In genomic region chr5:128877425-128878035, GRCm38 (mm10) we compare ENCODE assay signal across 9 mouse cellular contexts.
A peak's percentile ranks its signal among the peaks of the same experiment; 100 is the strongest.
DNase-seq lines count a peak whose midpoint lies in the region; ATAC-seq and TF ChIP-seq lines count a peak whose summit lies in the region.
"Had no signal": no experiment of that assay in that cellular context is flagged by ENCODE, and none has a peak within 500 bp of the region (broad histone marks: within the 10 kb centered on the region; RNA-seq: fewer than 3 reads in every experiment).

No protein-coding gene starts in this region.

- no peak overlapping the region for H3K4me3 ChIP-seq in neural tube, embryonic 13.5 days
- no peak overlapping the region for H3K4me3 ChIP-seq in forebrain, postnatal 0 days (ENCODE audit: low read depth, low read length)

- H3K27me3 ChIP-seq in neural tube, embryonic 13.5 days = no peaks in the 10 kb centered on the region
- no peaks in the 10 kb centered on the region for H3K27me3 ChIP-seq in forebrain, postnatal 0 days (ENCODE audit: insufficient read depth, low read length)

- H3K4me2 ChIP-seq in neural tube, embryonic 13.5 days = peak overlapping the region; percentile 7; the same call in 1 of the 2 replicates
- H3K4me2 ChIP-seq in forebrain, postnatal 0 days (ENCODE audit: low read depth) = 0 out of 2 replicates have a peak overlapping the region, but pooled peaks have one; percentile 1

- H3K9ac ChIP-seq in neural tube, embryonic 13.5 days = no peak overlapping the region
- no peak overlapping the region for H3K9ac ChIP-seq in forebrain, postnatal 0 days

- H3K36me3 ChIP-seq in neural tube, embryonic 13.5 days = no peaks in the 10 kb centered on the region
- no peaks in the 10 kb centered on the region for H3K36me3 ChIP-seq in forebrain, postnatal 0 days (ENCODE audit: insufficient read depth)
- H3K36me3 ChIP-seq: G1E had no signal

- TF ChIP-seq CTCF in forebrain, postnatal 0 days (IDR thresholded peaks at IDR 0.05; ENCODE audit: low read depth) = no peak

- peak overlapping the region; percentile 54 for H3K27ac ChIP-seq in neural tube, embryonic 13.5 days (replicated peaks)
- peak overlapping the region; percentile 54 for H3K27ac ChIP-seq in forebrain, postnatal 0 days (ENCODE audit: low read depth, low read length)

- DNase-seq in neural tube, embryonic 10.5 days (ENCODE audit: extremely low spot score, low spot score) = no peak
- peak; percentile 89 for DNase-seq in forebrain, postnatal 0 days
- DNase-seq in left cerebral cortex, postnatal 14 days (ENCODE audit: low spot score in 2 of 2) = peak; percentile 50 to 56
- no peak for DNase-seq in thymus, postnatal 14 days
- DNase-seq in B cell, adult 2 months = no peak
- no peak for DNase-seq in thymus, postnatal 4 days
- DNase-seq: kidney, postnatal 10 days had no signal

- intact Hi-C loops in left cerebral cortex, postnatal 14 days (cut with DNase I) = no loop called here

- peak; percentile 54; the same call in 1 of the 2 replicates for ATAC-seq in neural tube, embryonic 13.5 days (ENCODE audit: low read depth)
- peak; percentile 97 for ATAC-seq in forebrain, postnatal 0 days

- WGBS in neural tube, embryonic 13.5 days = 23% methylated on average over 16 of the region's 16 CpGs
- WGBS in forebrain, postnatal 0 days = 8% methylated on average over 16 of the region's 16 CpGs

- peaks cover 17% of the 10 kb centered on the region for H3K4me1 ChIP-seq in neural tube, embryonic 13.5 days (replicated peaks)
- H3K4me1 ChIP-seq in forebrain, postnatal 0 days (ENCODE audit: insufficient read depth) = 0 out of 2 replicates have a peak, but pooled peaks cover 9% of the 10 kb centered on the region

- no peaks in the 10 kb centered on the region for H3K9me3 ChIP-seq in neural tube, embryonic 13.5 days
- H3K9me3 ChIP-seq in forebrain, postnatal 0 days (ENCODE audit: low read length) = no peaks in the 10 kb centered on the region

Comparison
In these comparisons a context has a peak if more than half of its experiments do, and no peak if none do; other contexts are left out.
1. DNase-seq: peak in forebrain, postnatal 0 days (single experiment) and left cerebral cortex, postnatal 14 days (2 of 2); none in neural tube, embryonic 10.5 days (single experiment), thymus, postnatal 14 days (single experiment), B cell, adult 2 months (0 of 2) and thymus, postnatal 4 days (single experiment).